Mouse (Mus musculus) cerebellum, adult 18-20 months (tissue): ENCODE measurements at regions not wholly inside any gene's neighbourhood (a gene's known extent, or its start where the extent isn't known, plus 50 kb on each side); places are given as distances from the start of the nearest gene placed in this dataset.

Experiments used
- DNase-seq, 2 experiments: peaks; one replicate each; pipeline ENCODE4 v3.0.0; 2021

- DNase-seq, result peak; percentile 74 to 83
Observed at GRCm38 (mm10) chr14:25346813-25347610, 112.0 kb upstream of the Zmiz1 start.

- DNase-seq, result no peak
Observed at GRCm38 (mm10) chr14:25350282-25350964, 108.6 kb upstream of the Zmiz1 start.

GRCm38 (mm10) chr14:25353804-25354203 is 105.2 kb upstream of the Zmiz1 start:
- DNase-seq, result no peak

GRCm38 (mm10) chr14:25354288-25354850 is 104.6 kb upstream of the Zmiz1 start:
- no peak for DNase-seq

- no peak for DNase-seq
Observed at GRCm38 (mm10) chr14:25357805-25358204, 101.2 kb upstream of the Zmiz1 start.

- no peak for DNase-seq
Observed at GRCm38 (mm10) chr14:25359824-25360294, 99.1 kb upstream of the Zmiz1 start.

GRCm38 (mm10) chr14:25360726-25361125 is 98.3 kb upstream of the Zmiz1 start:
- no peak for DNase-seq

GRCm38 (mm10) chr14:25361129-25361528 is 97.9 kb upstream of the Zmiz1 start:
- DNase-seq, result no peak

GRCm38 (mm10) chr14:25362771-25363170 is 96.2 kb upstream of the Zmiz1 start:
- DNase-seq, result no peak

GRCm38 (mm10) chr14:25365226-25365800 is 93.7 kb upstream of the Zmiz1 start:
- no peak for DNase-seq

- peak; percentile 56 to 69 for DNase-seq
Observed at GRCm38 (mm10) chr14:25366009-25366408, 93.0 kb upstream of the Zmiz1 start.

- DNase-seq, result peak; percentile 88 to 90
Observed at GRCm38 (mm10) chr14:25370306-25371020, 88.5 kb upstream of the Zmiz1 start.

GRCm38 (mm10) chr14:25371021-25371400 is 88.0 kb upstream of the Zmiz1 start:
- no peak for DNase-seq

GRCm38 (mm10) chr14:25371661-25372060 is 87.3 kb upstream of the Zmiz1 start:
- DNase-seq, result peak; percentile 75 to 82

GRCm38 (mm10) chr14:25372581-25372980 is 86.4 kb upstream of the Zmiz1 start:
- no peak for DNase-seq

- no peak for DNase-seq
Observed at GRCm38 (mm10) chr14:25373167-25373566, 85.8 kb upstream of the Zmiz1 start.

GRCm38 (mm10) chr14:25375001-25375400 is 84.0 kb upstream of the Zmiz1 start:
- DNase-seq, result no peak

GRCm38 (mm10) chr14:25377091-25377490 is 81.9 kb upstream of the Zmiz1 start:
- DNase-seq, result peak in 1 of 2 experiments; percentile 28

- no peak for DNase-seq
Observed at GRCm38 (mm10) chr14:25377554-25377899, 81.5 kb upstream of the Zmiz1 start.

GRCm38 (mm10) chr14:25377900-25378716 is 80.9 kb upstream of the Zmiz1 start:
- DNase-seq, result peak; percentile 93

GRCm38 (mm10) chr14:25378717-25379224 is 80.2 kb upstream of the Zmiz1 start:
- peak; percentile 32 to 57 for DNase-seq
